Mouse (Mus musculus) right cerebral cortex, adult 18-20 months (tissue): ENCODE results near the gene Klhl24.
"Not testable (repeated sequence)": the region's sequence is repeated elsewhere in the genome, so short reads cannot be mapped to it uniquely, and the experiment has no call there.

Source experiments
- DNase-seq: peaks from one replicate; pipeline ENCODE4 v3.0.0; 2022; ENCODE audit warnings: mixed read lengths

The Klhl24 gene

GRCm38 (mm10) chr16:20097069-20097710, at the start of gene Klhl24:
Klhl24 (plus strand) TSS chr16:20097542.
- peak; percentile 96 for DNase-seq

GRCm38 (mm10) chr16:20052655-20053054, 44.7 kb upstream of the Klhl24 start:
- no peak for DNase-seq

DNA sequence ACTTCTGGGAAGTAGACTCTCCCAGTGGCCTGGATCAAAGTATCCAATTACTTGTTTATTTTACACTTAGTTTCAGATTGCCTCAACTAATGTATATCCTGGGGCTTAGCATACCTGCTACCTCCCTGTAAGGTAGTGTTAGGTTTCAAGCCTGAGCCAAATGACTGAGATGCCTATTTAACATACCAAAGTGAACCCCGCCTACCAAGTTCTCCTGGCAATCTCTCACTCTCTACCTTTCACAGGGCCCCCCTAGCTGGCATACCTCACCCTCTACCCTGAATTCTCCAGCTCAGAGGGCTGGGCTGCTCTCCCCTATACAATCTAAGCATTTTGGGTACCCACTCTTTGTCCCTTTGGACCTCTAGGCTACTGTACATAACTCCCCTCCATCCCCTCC, 24.6 kb upstream of the Klhl24 start:
- no peak for DNase-seq

- DNase-seq: no peak
These were observed 20.7 kb upstream of the Klhl24 start for GRCm38 (mm10) chr16:20076675-20077074.

DNA sequence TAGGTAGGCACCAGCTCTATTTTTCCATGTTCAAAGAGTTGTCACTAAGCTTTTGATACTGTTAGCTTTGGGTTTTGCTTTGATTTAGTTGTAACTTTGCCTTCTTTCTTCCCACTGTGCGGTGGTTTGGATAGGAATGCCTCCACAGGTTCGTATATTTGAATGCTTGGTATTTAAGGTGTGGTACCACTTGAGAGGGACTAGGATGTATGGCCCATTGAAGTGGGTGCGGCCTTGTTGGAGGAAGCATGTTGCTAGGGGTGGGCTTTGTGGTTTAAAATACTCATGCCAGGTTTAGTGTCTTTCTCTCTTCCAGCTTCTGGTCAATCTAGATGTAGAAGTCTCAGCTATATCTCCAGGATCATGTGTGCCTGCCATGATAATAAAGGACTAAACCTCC, 17.1 kb upstream of the Klhl24 start:
- DNase-seq: no peak

GRCm38 (mm10) chr16:20084623-20085022, 12.7 kb upstream of the Klhl24 start:
- no peak for DNase-seq

GRCm38 (mm10) chr16:20085250-20085905, 12.0 kb upstream of the Klhl24 start:
- no peak for DNase-seq

- peak; percentile 50 for DNase-seq
These were observed 10.4 kb upstream of the Klhl24 start for GRCm38 (mm10) chr16:20086976-20087375.

GRCm38 (mm10) chr16:20089636-20090035, 7.7 kb upstream of the Klhl24 start:
- no peak for DNase-seq

DNA sequence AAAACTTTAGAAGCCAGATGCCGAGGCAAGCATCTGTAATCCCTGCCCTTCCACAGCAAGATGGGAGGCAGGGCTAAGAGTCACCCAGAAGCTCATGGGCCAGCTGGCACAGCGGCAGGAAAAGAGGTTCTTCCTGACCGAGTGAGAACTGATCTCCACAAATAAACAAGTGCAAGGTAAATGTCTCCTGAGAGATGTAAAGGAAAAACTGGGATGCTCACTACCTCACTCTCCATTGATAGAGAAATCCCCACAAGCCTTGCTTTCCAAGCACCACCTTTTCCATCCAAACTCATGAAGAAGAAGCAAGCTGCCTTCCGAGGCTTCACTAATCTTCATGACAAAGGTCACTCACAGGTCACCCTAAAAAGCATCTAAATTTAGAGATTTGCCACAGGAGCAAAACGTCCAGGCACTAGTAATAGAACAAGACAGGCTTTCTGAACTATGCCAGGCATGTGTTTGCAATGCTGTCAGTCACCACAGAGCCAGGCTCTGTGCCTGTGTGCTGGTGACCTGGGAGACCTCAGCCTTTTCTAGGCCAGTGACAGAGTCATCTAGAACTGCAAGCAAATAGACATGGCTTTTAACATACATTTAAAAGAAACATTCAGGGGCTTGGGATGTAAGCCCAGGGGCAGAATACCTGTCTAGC, 6.3 kb upstream of the Klhl24 start:
- DNase-seq: no peak

GRCm38 (mm10) chr16:20095966-20096365, 1.4 kb upstream of the Klhl24 start:
- DNase-seq: no peak

DNA sequence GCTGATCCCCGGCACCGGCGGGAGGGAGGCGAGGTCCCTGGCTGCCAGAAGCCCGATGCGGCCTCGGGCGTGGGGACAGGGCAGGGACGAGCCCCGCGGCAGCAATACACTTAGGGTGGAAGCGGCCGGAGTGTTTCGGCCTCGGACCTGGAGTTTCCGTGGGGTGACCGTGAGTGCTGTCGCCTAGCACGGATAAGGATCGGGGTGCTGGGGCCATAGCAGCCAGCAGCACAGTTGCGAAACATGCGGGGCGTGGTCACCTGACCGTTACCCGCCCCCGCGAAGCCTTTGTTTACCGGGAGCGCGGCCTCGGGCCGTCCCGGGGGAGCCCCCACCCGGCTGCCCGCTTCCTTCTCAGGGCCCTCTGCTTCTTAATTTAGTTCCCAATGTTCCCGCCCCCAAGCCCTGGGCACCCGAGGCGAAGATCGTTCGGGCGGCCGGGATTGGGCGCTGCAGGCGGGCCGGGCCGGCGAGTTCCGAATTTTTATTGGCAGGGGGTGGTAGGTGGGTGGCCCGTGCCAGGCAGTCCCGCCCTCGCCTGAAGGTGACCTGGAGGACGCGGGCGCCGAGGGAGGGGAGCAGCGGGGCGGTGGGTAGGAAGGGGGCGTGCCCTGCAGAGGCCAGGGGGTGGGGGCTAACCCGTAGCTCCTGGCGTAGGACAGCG, 501 bp downstream of the Klhl24 start:
- peak; percentile 92 for DNase-seq

- no peak for DNase-seq
These were observed 1.0 kb downstream of the Klhl24 start for GRCm38 (mm10) chr16:20098375-20098727.

GRCm38 (mm10) chr16:20098866-20099629, 1.7 kb downstream of the Klhl24 start:
- DNase-seq: no peak

- no peak for DNase-seq
These were observed 9.7 kb downstream of the Klhl24 start for GRCm38 (mm10) chr16:20106996-20107395.

DNA sequence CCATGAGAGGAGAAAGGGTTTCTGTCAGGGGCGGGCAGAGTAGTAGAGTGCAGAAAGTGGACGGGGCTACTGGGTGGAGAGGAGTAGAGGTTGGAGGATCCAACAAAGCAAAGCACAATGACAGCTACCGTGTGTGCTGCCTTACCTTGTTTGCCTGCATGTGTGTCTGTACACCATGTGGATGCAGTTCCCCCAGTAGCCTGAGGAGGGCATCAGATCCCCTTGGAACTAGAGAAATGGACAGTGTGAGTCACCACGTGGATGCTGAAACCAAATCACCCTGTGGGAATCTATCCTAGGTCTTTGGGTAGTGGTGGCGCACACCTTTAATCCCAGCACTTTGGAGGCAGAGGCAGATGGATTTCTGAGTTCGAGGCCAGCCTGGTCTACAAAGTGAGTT, 11.6 kb downstream of the Klhl24 start:
- no peak for DNase-seq

GRCm38 (mm10) chr16:20112649-20113048, 15.3 kb downstream of the Klhl24 start:
- no peak for DNase-seq

GRCm38 (mm10) chr16:20116069-20116468, 18.7 kb downstream of the Klhl24 start:
- DNase-seq: no peak

- DNase-seq: not testable (repeated sequence)
These were observed 29.1 kb downstream of the Klhl24 start for GRCm38 (mm10) chr16:20126319-20126883.

DNA sequence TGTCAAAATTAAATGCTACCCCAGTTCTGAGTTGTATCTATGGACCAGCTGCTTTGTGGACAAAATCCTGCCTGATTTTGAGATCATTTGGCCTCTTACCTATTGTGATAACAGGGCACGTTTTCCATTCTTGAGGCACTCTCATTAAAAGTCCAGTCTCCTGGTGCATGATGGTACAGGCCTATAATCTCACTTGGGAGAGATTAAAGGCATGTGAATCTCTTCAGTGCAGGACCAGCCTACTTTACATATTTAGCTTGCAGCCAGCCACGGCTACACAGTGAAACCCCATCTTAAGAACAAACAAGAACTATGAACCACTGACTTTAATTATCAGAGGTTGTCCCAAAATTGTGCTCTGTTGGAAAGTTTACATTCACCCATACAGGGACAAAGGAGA, 33.1 kb downstream of the Klhl24 start:
- DNase-seq: no peak

- DNase-seq: peak; percentile 86
These were observed 43.6 kb downstream of the Klhl24 start, which contains the start of gene Yeats2 for GRCm38 (mm10) chr16:20140772-20141531. Yeats2 (plus strand) TSS chr16:20141063.

GRCm38 (mm10) chr16:20144568-20144967, 47.2 kb downstream of the Klhl24 start:
- DNase-seq: no peak
